Mouse (Mus musculus) limb, embryonic 12.5 days (tissue): ENCODE measurements at regions not wholly inside any gene's neighbourhood (a gene's known extent, or its start where the extent isn't known, plus 50 kb on each side); places are given as distances from the start of the nearest gene placed in this dataset.
A peak's percentile ranks its signal among the peaks of the same experiment; 100 is the strongest.
"Not testable (repeated sequence)": the region's sequence is repeated elsewhere in the genome, so short reads cannot be mapped to it uniquely, and the experiment has no call there.

Experiments used
- ATAC-seq: fragments of 200-750 bp; cut with Nextera tagmentation; 2 replicates; pipeline ENCODE4 v1.8.0; 2017; ENCODE audit warnings: low read depth, moderate TSS enrichment; ENCODE audit not compliant: insufficient number of reproducible peaks, insufficient read depth, low FRiP score, low TSS enrichment
- H3K27ac ChIP-seq: fragments of 300-500 bp; sonication (generic); 2 replicates; pipeline ENCODE4 v1.5.1; 2016; ENCODE audit warnings: mild to moderate bottlenecking, moderate library complexity
- H3K27me3 ChIP-seq: fragments of 300-500 bp; sonication (generic); 2 replicates; pipeline ENCODE4 v1.6.1; 2016; ENCODE audit warnings: mild to moderate bottlenecking, moderate library complexity
- H3K36me3 ChIP-seq: fragments of 300-500 bp; sonication (generic); 2 replicates; pipeline ENCODE4 v1.6.1; 2016; ENCODE audit warnings: mild to moderate bottlenecking, moderate library complexity
- H3K4me1 ChIP-seq: fragments of 300-500 bp; sonication (generic); replicated peaks from 2 replicates; pipeline ENCODE4 v1.6.1; 2016
- H3K4me2 ChIP-seq: fragments of 300-500 bp; sonication (generic); 2 replicates; pipeline ENCODE4 v1.6.1; 2016; ENCODE audit warnings: mild to moderate bottlenecking, moderate library complexity
- H3K4me3 ChIP-seq: fragments of 300-500 bp; sonication (generic); replicated peaks from 2 replicates; pipeline ENCODE4 v1.5.1; 2016; ENCODE audit warnings: mild to moderate bottlenecking
- H3K9ac ChIP-seq: fragments of 300-500 bp; sonication (generic); replicated peaks from 2 replicates; pipeline ENCODE4 v1.6.1; 2016; ENCODE audit warnings: mild to moderate bottlenecking, moderate library complexity
- H3K9me3 ChIP-seq: fragments of 300-500 bp; sonication (generic); 2 replicates; pipeline ENCODE4 v1.6.1; 2016; ENCODE audit warnings: mild to moderate bottlenecking, moderate library complexity
- WGBS: fragments of 180-500 bp; shearing (Covaris S2); methylation state at CpG from one replicate; pipeline ENCODE4 v1.1.7; 2016; 5-methylcytosine and 5-hydroxymethylcytosine counted together

DNA sequence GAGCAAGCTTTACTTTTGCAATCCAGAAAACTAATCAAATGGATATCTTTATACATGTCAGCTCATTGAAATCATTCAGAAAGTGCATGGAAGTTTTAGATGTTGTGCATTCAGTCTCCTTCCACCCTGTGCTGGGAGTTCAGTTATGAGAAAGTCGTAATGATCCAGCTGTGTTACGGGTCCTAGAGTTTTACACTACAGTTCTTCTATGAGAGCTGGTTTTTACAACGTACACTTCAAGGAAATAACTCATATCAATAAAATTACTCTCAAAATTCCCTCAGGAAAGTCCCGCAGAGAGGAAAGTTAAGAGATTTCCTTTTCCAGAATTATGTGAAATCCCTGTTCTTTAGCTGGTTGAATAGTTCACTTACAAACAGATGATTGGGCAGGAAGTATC lies 418.1 kb upstream of the Slc10a2 start:
- ATAC-seq = peak; percentile 56; the same call in 1 of the 2 replicates
- H3K27ac ChIP-seq = no peak overlapping the region

GRCm38 (mm10) chr8:5495861-5496260 lies 390.7 kb upstream of the Slc10a2 start:
- Histone ChIP-seq H3K27me3 (no peaks in the 10 kb centered on the region), H3K36me3 (no peaks in the 10 kb centered on the region), H3K4me3 (no peak overlapping the region), H3K9me3 (no peaks in the 10 kb centered on the region), H3K9ac (no peak overlapping the region), H3K4me1 (no peaks in the 10 kb centered on the region), H3K4me2 (no peak overlapping the region), H3K27ac (no peak overlapping the region)
- ATAC-seq = no peak
- WGBS = 41% methylated on average over 2 of the region's 2 CpGs

More for the DNA sequence above, 418.1 kb upstream of the Slc10a2 start:
- Histone ChIP-seq H3K4me1 (no peaks in the 10 kb centered on the region), H3K9me3 (no peaks in the 10 kb centered on the region), H3K27me3 (no peaks in the 10 kb centered on the region), H3K4me2 (no peak overlapping the region), H3K36me3 (no peaks in the 10 kb centered on the region), H3K9ac (no peak overlapping the region), H3K4me3 (no peak overlapping the region)
- WGBS = 28% methylated on average over 4 of the region's 4 CpGs

DNA sequence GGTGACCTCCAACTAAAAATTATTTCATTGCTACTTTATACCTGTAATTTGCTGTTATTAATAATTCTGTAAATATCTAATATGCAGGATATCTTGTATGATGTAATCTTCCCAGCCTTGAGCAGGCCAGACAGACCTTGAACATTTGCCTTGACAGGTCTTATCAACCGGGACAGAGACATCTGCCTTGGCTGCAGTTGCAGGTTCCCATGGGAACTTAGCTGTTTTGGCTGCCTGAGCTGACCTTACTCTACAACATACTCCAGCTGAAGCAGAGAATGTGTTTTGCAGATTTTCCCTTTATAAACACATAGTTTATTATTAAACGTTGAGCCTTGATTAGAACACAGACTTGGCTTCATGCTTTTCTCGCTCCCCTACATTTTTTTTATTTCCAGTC lies 385.3 kb upstream of the Slc10a2 start:
- no peak for ATAC-seq
- Histone ChIP-seq H3K4me1 (no peaks in the 10 kb centered on the region), H3K9ac (no peak overlapping the region), H3K27ac (no peak overlapping the region), H3K4me3 (no peak overlapping the region), H3K4me2 (no peak overlapping the region), H3K36me3 (no peaks in the 10 kb centered on the region), H3K9me3 (no peaks in the 10 kb centered on the region), H3K27me3 (peaks cover 3% of the 10 kb centered on the region; the same call in 1 of the 2 replicates)
- 77% methylated on average over 3 of the region's 3 CpGs for WGBS

GRCm38 (mm10) chr8:5482938-5483337 lies 377.8 kb upstream of the Slc10a2 start:
- Histone ChIP-seq H3K9me3 (no peaks in the 10 kb centered on the region), H3K4me3 (no peak overlapping the region), H3K4me2 (no peak overlapping the region), H3K36me3 (no peaks in the 10 kb centered on the region), H3K4me1 (no peaks in the 10 kb centered on the region; the same call in 1 of the 2 replicates), H3K27ac (no peak overlapping the region), H3K27me3 (peaks cover 3% of the 10 kb centered on the region; the same call in 1 of the 2 replicates), H3K9ac (no peak overlapping the region)
- ATAC-seq = no peak
- 9% methylated on average over 1 of the region's 1 CpGs for WGBS

- no peak overlapping the region for H3K9ac ChIP-seq
These were observed 367.8 kb upstream of the Slc10a2 start for GRCm38 (mm10) chr8:5472999-5473398.

DNA sequence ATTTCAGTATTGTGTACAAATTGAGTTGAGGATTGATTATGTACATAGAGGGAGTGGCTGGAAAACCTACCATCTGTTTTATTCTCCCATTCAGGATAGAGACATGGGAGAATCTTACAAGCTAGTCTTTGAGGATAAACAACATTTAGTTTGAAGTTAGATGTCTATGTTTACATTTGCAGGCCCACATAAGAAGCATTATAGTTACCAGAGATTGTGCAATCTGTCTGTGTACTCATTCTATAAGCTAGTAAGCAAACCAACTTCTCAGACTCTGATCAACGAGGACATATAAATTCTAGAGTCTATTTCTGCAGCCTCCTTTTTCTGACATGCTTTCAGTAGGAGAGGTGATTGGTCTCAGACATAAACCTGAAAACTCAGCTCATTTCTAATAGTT lies 367.4 kb upstream of the Slc10a2 start:
- Histone ChIP-seq H3K27me3 (no peaks in the 10 kb centered on the region), H3K4me2 (no peak overlapping the region), H3K4me3 (no peak overlapping the region), H3K9ac (no peak overlapping the region), H3K4me1 (no peaks in the 10 kb centered on the region), H3K36me3 (no peaks in the 10 kb centered on the region), H3K27ac (no peak overlapping the region), H3K9me3 (no peaks in the 10 kb centered on the region)
- no peak for ATAC-seq
- 86% methylated on average over 1 of the region's 1 CpGs for WGBS

More at GRCm38 (mm10) chr8:5472999-5473398, 367.8 kb upstream of the Slc10a2 start:
- no peak overlapping the region for H3K4me2 ChIP-seq
- no peak overlapping the region for H3K4me3 ChIP-seq
- ATAC-seq = no peak
- no peaks in the 10 kb centered on the region for H3K36me3 ChIP-seq
- no peaks in the 10 kb centered on the region for H3K9me3 ChIP-seq
- no peak overlapping the region for H3K27ac ChIP-seq
- no peaks in the 10 kb centered on the region for H3K4me1 ChIP-seq
- H3K27me3 ChIP-seq = no peaks in the 10 kb centered on the region

DNA sequence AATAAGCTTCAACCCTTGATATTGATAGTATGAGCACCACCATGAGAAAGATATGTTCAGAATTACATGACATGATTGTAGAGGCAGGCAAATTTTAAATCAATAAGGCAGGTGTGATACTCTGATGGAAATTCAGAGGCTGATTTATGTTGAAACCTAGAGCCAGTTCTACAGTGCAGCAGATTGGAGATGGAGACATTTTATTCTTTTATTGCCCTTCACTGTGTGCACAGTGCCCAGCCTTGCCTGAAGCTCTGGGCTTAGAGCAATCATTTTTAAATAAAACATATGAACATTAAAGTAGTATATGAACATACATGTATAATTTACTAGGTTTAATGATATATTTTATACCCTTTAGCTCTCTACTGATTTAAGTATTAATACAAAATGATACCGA lies 352.5 kb upstream of the Slc10a2 start:
- ATAC-seq = no peak
- Histone ChIP-seq H3K9me3 (no peaks in the 10 kb centered on the region), H3K4me3 (no peak overlapping the region), H3K9ac (no peak overlapping the region), H3K27ac (no peak overlapping the region), H3K4me2 (no peak overlapping the region), H3K27me3 (no peaks in the 10 kb centered on the region), H3K36me3 (no peaks in the 10 kb centered on the region), H3K4me1 (no peaks in the 10 kb centered on the region)
- WGBS = 89% methylated on average over 1 of the region's 1 CpGs

DNA sequence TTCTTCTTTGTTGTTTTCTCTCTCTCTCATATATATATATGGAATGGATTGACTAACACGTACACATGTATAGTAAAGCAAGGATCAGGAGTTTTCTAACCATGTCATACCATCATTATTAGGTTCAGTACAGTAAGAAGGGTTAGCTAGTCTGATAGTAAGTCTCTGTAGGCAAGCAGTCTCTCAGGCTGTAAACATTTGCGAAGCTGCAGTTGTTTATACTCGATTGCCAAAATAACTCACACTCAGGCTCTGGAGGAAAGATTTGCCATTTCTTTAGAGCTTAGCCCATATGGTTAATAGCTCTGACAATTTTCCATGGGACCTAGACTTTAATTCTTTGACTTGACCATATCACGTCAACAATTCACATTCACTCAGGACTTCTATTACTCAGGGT lies 348.3 kb upstream of the Slc10a2 start:
- Histone ChIP-seq H3K36me3 (no peaks in the 10 kb centered on the region), H3K4me2 (no peak overlapping the region), H3K4me3 (no peak overlapping the region), H3K27me3 (no peaks in the 10 kb centered on the region), H3K4me1 (no peaks in the 10 kb centered on the region), H3K27ac (no peak overlapping the region), H3K9me3 (no peaks in the 10 kb centered on the region), H3K9ac (no peak overlapping the region)
- ATAC-seq = no peak
- WGBS = 92% methylated on average over 4 of the region's 4 CpGs

- not testable (repeated sequence) for H3K4me2 ChIP-seq, H3K9ac ChIP-seq, H3K27me3 ChIP-seq, H3K4me3 ChIP-seq, H3K4me1 ChIP-seq, H3K27ac ChIP-seq, H3K36me3 ChIP-seq, ATAC-seq, H3K9me3 ChIP-seq
- 91% methylated on average over 5 of the region's 5 CpGs for WGBS
These were observed 337.1 kb upstream of the Slc10a2 start for GRCm38 (mm10) chr8:5442243-5442642.

DNA sequence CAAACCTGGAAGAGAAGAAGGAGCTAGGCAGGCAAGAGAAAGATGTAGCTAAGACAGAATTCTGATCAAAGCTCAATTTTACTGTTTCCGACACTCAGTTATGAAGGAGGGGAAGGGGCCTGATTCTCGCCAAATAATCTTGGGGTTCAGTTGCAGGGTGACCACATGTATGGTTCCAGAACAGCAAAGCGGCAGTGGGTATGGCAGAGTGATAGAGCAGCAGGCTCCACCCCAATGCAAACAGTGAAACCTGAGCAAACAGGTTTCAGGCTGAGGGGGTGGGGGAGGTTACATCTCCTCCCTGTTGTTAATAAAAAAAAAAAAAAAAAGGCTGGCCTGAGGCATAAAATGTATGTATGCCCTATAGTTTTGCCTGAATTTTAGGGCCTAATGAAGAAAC lies 335.3 kb upstream of the Slc10a2 start:
- not testable (repeated sequence) for H3K9ac ChIP-seq, H3K27me3 ChIP-seq, H3K27ac ChIP-seq, H3K9me3 ChIP-seq, H3K4me3 ChIP-seq, ATAC-seq, H3K4me1 ChIP-seq, H3K4me2 ChIP-seq, H3K36me3 ChIP-seq
- 96% methylated on average over 3 of the region's 3 CpGs for WGBS

DNA sequence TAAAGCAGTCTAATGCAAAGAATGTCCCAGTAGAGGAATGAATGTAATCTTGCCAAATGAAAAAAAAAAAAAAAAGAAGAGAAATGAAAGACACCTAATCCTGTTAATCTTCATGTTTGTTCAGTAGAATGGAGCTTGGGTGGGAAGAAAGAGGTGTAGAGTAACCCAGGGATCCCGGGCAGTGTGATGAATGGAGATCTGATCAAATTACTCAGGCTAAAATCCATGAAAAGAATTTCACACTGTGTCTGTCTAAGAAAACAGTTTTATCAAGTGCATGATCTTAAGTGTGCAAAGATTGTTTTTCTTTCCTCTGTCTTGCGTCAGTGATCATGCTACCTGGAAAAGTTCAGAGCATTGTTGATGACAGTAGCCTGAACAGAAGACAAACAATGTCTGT lies 333.9 kb upstream of the Slc10a2 start:
- peaks cover 5% of the 10 kb centered on the region; the same call in 1 of the 2 replicates for H3K9me3 ChIP-seq
- no peak overlapping the region for H3K4me2 ChIP-seq
- H3K4me3 ChIP-seq = no peak overlapping the region
- ATAC-seq = no peak
- WGBS = 78% methylated on average over 2 of the region's 2 CpGs
- H3K27me3 ChIP-seq = no peaks in the 10 kb centered on the region
- H3K9ac ChIP-seq = no peak overlapping the region
- no peak overlapping the region for H3K27ac ChIP-seq
- H3K36me3 ChIP-seq = no peaks in the 10 kb centered on the region
- no peaks in the 10 kb centered on the region for H3K4me1 ChIP-seq

GRCm38 (mm10) chr8:5428303-5428971 lies 323.3 kb upstream of the Slc10a2 start:
- no peaks in the 10 kb centered on the region for H3K36me3 ChIP-seq
- no peak for ATAC-seq
- 72% methylated on average over 3 of the region's 3 CpGs for WGBS

More at GRCm38 (mm10) chr8:5428303-5428971, 323.3 kb upstream of the Slc10a2 start:
- Histone ChIP-seq H3K27ac (no peak overlapping the region), H3K4me1 (no peaks in the 10 kb centered on the region), H3K4me2 (no peak overlapping the region), H3K9me3 (no peaks in the 10 kb centered on the region), H3K4me3 (no peak overlapping the region), H3K9ac (no peak overlapping the region), H3K27me3 (no peaks in the 10 kb centered on the region)
